Mouse (Mus musculus) MEL-GATA-1-ER (cell line): ENCODE data around the gene Rpl24.
"Not testable (repeated sequence)": the region's sequence is repeated elsewhere in the genome, so short reads cannot be mapped to it uniquely, and the experiment has no call there.

Experiments
- DNase-seq: peaks from one replicate; pipeline ENCODE4 v3.0.0-alpha.2; 2012; ENCODE audit warnings: low read depth; ENCODE audit errors: extremely low read depth

Rpl24 gene

DNA sequence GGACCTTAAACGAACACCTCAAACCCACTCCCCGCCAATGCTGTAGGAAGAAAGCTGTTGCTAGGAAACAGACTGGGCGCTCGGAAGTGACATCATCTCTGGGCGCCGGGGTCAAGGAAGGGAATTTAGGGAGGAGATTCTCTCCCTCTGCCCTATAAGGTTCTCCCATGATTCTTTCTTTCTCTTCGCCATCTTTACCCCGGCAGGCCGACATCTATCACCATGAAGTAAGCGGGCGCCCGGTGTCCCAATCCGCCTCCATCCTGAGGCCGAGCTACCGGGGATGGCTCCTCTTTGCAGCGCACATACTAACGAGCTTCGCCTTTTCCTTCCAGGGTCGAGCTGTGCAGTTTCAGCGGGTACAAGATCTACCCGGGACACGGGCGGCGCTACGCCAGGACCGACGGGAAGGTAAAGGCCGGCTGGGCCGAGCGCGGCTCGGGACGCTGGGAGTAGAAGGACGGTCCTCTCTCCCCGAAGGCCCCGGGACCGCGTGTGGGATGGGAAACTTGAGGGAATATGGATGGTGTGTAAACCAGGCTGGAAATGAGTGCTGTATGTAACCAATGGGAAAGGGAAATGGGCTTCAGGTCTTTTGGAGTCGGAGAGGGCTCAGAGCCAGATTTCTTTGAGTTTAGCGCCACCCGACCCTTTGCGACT, at the start of gene Rpl24:
Gene Rpl24 (plus strand): TSS at position 64 of the 660 bp plus-strand sequence.
- peak; percentile 86 for DNase-seq

DNA sequence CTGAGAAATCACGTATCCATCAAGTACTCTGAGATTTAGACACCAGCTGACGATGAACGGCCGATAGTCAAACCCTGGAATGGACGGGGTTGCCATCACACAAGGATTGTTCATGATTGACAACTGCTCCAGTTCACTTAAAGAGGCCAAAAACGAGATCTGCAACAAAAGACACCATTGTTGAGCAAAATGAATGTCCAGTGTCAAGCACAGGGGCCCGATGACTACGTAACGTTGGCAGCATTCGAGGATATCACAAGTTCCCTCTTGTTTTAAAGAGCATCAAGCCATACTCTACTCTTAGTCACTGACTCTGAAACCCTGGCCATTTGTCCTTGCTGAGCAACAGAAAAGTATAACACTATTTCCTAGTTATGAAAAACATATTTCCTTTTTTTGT, 44.0 kb upstream of the Rpl24 start:
- no peak for DNase-seq

DNA sequence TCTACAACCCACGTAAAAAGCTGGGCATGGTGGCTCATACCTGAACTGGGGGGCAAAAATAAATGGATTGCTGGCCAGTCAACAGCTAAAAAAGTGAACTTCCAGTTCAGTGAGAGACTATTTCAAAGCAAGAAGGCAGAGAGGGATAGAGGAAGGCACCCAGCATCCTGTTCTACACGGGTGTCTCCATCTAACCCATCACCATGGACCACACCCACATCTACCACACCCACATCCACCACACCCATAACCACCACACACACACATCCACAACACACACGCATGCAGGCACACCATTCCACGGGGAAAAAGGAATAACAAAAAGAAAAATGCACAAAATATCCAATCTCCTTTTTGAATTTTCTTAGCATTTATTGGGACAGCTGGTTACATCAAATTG, 42.1 kb upstream of the Rpl24 start:
- DNase-seq: no peak

DNA sequence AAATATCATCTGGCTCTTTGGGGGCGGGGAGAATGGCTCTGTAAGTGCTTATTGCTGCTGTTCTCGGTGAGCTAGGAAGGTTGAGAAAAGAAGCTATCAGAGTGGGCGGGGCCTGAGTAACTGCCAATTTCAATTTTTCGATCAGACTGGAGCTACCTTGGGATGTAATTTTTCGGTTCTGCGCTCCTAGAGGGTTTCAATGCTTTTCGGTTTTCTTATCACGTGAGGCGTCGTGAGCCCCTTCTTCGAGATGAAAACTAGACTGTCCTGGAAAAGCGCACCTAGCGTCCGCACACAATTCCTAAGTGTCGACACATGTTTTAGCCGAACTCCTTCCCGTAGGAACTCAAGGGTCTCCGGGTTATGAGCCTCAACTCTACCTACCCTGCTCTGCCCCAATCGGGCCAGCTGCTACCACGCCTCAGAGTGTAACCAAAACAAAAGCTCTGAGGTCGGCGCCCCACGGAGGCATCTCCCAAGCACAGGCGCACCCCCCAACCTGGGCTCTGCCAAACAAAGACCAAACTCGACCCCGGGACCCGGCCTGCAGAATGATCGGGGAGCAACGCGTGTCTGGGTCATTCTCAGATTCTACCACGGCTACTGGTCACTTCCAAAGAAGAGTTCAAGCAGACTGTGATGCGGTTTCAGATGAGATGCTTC, 32.3 kb upstream of the Rpl24 start:
- peak; percentile 28 for DNase-seq

DNA sequence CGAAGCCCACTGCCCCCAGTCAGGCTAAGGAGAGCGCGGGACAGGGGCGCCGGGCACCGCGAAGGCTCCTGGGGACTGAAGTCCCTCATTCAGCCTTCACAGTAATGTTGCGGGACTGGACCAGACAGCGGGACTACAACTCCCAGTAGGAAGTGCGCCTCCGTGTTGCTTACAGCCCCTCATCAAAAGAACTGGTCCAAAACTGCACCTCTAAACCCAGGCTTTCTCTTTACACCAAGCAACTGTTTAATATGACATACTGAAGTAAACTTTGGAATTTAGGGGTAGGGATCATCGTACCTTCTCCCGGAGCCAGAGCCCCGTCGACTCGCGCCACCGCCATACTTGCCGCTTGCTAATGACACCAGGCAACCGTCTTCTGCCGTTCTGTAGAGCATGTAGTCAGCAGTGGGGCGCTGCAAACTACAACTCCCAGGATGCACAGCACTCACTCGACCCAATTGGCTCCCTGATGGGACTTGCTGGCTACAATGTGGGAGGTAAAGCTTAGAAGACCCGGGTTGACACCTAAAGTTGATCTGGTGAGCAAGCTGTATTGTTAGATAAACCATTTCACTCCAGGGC, 31.5 kb upstream of the Rpl24 start, which contains the start of gene Cep97:
Gene Cep97 (minus strand): TSS at position 403 of the 585 bp plus-strand sequence.
- peak; percentile 94 for DNase-seq

DNA sequence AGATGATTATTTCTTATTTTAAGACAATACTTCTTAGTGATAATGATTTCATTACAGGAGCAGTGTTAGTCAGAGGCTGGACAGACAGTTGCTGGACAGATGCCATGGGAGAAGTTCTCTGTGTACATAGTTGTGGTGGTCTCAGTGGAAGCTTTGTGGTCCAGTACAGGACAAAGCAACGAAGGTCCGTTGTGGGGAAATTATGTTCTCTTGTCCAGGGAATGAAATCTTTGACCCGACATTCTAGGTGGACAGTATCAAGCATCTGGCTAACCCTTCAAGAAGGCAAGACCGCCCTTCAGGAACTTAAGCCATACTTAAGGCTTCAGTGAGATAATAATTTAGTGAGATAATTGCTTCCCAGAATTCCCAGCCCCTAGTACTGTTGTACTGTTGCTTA, 27.3 kb upstream of the Rpl24 start:
- DNase-seq: no peak

DNA sequence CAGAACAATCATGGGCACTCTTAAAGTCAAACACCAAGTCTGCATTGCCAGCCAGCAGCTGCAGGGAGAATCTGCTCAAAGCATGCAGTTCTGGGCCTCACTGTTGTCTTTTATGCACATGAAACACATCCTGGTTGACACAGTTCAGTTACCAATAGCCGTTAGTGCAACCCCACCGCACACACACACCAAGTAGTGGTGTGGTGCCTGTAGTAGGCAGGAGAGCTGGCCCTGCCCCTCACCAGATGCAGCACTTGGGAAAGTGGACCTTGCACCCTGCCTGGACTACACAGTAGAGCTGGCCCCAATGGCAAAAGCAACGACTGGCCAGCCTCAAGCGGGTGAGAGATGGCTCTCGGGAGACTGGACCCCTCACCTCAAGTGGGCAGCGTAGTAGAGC, 26.4 kb upstream of the Rpl24 start:
- no peak for DNase-seq

DNA sequence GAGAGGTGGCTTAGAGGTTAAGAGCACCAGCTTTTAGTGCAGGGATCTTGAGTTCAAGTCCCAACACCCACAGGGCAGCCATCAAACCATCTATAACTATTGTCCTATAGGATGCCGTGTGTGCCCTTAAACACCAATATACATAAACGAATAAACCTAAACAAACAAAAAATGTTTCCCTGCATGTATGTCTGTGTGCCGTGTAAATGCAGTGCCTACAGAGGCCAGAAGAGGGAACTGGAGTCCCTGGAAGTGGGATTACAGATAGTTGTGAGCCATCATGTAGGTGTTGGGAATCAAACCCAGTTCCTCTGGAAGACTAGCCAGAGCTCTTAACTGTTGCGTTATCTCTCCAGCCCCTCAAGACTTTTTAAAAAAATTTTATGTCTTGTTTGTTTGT, 25.3 kb upstream of the Rpl24 start:
- DNase-seq: no peak

DNA sequence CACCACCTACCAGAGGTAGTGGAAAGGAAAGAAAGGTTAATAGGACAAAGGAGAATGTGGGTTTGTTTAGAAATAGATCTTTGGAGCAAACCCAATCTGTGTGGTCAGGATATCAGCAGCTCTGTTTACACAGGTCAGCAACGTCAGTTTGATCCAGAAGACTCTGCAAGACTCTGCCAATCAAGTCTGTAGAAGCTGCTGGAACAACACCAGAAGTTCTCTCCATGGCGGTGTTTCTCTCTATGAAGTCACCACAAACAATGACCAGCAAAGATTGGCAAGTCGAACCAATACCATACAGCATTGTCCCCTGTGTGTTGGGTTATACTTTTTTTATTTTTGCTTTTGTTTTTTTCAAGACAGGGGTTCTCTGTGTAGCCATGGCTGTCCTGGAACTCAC, 18.8 kb upstream of the Rpl24 start:
- DNase-seq: no peak

DNA sequence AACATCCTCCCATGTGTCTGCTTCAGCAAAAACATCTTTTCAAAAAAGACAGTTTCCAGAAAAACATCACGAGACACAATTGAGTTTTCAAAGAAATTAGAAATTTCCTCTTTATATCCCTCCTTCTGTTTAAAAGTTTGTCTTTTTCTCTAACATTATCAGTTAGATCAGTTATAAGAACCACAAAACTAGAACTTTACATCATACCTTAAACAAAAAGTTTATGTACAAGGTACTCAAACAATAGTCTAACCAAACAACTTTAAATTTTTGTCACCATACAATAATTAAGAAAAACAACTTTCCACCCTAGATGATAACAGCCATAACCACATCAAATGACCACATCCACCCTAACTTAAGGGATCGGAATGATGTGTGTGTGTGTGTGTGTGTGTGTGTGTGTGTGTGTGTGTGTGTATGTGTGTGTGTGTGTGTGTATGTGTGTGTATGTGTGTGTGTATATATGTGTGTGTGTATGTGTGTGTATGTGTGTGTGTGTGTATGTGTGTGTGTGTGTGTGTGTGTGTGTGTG, 18.1 kb upstream of the Rpl24 start:
- DNase-seq: not testable (repeated sequence)

DNA sequence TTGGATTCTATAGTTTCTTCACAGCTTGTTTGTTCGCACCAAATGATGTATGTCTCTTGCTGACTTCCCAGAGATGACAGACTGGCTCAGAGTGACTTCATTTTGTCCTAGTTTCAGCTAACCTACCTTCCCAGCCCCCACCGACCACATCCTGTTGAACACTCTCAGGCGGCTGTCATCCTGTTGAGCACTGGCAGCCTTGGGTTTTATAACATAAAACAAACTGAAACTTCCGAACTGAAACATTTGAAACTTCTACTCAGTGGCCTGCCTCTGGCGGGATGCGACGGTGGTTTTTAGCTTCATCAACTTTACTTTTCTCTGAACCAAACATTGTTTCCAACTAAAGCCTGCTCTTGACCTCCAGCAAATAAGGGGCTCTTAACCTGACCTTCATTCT, 17.1 kb upstream of the Rpl24 start:
- no peak for DNase-seq

DNA sequence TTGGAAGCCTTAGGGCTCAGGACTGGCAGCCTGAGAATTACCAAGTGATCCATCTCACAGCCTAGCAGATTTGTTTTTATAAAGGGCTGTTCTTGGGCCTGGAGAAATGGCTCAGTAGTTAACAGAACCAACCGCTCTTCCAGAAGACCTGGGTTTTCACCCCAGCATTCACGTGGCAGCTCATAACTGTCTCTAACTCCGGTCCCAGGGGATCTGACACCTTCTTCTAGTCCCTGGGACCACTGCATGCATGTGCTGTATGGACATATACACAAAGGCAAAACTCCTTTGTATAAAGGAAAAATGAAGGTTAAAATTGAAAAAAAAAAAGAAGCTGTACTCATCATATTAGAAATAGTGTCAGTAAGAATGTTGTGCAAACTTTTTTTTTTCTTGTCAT, 15.6 kb upstream of the Rpl24 start:
- no peak for DNase-seq

DNA sequence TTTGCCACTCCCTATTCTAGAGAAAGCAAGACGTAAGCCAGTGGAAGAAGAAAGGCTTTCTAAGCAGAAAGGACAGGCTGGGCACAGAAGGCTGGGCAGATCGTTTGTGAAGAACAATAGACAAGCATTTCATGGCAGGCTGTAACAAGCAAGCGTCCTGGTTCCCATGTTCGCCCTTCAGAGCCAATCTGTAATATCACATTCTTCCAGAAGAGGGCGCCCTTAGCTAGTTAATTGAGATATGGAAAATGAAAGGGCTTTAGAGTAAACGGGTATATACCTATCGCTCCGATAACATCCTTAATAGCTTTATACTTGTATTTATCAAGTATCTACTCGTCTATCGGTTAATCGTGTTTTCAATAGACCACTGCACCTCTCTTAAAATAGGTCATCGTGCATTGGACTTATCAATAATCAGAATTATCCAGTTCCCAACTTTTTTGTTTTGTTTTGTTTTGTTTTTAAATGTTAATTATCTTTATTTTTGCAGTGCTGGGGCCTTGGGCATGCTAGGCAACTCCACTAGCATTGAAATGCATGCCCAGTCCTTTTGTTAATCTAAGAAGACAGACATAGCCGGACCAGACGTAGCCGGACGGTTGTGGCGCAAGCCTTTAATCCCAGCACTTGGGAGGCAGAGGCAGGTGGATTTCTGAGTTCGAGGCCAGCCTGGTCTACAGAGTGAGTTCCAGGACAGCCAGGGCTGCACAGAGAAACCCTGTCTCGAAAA, 15.0 kb upstream of the Rpl24 start:
- peak; percentile 83 for DNase-seq

DNA sequence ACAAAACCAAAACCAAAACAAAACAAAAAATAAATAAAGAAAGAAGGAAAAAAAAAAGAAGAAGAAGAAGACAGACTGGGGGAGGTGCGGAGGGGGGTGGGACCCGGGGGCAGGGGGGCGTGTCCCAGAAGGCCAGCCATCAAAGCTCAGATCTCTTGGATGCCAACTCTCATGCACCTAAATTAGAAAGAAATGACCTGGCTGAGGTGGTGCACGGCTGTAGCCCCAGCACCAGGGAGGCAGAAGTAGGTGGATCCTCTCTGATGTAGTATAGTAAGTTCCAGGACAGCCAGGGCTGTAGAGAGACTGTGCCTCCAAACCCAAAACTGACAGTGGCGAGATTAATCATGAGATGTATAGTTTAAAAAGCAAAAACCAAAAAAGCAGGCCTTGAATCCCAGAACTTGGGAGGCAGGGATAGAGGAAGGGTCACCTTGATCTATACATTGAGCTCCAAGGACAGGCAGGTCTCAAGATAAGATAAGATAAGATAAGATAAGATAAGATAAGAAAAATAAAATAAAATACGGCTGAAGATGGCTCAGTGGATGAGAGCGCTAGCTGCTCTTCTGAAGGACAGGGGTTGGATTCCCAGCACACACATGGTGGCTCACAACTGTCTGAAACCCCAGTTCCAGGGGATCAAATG, 14.3 kb upstream of the Rpl24 start:
- DNase-seq: no peak

DNA sequence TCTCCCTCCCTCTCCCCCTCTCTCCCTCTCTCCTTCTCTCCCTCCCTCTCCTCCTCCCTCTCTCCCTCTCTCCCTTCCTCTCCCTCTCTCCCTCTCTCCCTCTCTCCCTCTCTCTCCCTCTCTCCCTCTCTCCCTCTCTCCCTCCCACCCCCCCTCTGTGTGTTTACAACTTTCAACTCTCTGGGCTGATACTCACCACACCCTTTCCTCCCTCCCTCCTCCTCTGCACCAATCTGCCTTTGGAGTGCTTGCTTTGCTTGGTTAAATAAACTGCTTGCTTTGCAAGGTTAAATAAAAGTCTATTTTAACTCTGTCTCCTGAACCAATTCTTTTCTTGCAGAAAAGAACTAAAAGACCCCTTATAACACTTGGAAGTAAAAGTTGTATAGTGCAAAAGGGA, 13.3 kb upstream of the Rpl24 start:
- no peak for DNase-seq

DNA sequence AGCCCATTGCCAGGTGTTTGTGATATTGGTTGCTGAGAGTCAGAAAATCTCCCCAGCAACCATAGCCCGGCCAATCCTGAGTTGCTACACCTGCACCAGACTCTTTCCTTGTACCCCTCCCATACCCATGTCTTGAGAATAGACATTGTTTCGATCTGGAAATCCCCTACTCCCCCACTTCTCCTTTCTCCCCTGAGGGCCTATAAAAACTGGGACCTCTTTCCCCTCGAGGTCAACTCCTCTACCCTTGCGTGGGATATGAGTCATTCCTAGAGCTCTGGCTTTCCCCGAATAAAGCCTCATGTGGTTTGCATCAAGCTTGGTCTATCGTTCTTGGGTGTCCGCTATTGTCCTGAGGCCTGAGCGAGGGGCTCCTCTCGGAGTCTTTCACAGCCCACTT, 11.9 kb upstream of the Rpl24 start:
- not testable (repeated sequence) for DNase-seq

DNA sequence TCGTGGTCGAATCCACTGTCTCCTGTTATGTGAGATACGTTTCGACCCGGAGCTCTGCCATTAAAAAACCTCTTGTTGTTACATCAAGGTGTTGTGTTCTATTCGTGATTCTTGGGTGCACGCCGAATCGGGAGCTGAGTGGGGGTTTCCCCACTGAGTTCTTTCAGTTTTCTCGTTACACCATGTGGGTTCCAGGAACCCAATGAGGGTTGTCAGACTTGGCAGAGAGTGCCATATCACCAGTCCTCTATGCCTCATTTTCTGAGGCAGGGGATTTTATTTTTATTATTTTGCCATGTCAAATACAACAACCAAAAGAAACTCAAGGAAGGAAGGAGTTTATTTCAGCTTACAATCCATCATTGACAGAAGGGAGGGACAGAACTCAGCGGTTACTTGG, 3.0 kb upstream of the Rpl24 start:
- not testable (repeated sequence) for DNase-seq

DNA sequence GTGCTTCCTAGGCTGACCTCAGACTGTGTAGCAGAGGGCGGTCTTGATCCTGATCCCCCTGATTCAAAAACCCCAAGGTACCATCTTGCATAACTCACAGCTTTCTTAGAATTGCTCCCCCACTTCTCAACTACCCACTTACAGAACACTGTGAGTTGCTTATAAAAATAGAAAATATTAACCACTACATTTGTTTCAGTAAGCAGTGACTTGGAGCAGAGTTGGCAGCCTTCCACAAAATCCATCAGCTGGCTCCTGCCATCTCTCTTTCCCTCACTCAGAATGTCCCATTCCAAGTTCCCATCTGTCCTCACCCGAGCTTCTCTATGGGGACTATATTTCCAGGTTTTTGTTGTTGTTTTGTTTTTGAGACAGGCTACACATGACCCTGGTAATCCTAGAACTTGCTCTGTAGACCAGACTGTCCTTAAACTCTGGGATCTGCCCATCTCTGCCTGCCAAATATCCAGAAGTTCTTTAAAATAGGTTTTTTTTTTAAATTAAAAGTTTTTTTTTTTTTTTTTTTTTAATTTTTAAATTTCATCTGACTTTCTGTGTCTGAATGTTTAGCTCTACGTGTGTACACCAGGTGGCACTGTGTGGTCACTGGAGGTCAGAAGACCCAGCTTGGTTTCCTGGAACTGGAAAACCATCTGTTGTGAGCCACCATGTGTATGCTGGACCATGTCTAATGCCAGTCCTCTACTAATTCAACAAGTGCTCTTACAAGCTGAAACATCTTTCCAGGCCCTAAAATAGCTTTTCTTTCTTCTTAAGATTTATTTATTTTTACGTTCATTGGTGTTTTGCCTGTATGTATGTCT, 1.7 kb upstream of the Rpl24 start:
- no peak for DNase-seq

DNA sequence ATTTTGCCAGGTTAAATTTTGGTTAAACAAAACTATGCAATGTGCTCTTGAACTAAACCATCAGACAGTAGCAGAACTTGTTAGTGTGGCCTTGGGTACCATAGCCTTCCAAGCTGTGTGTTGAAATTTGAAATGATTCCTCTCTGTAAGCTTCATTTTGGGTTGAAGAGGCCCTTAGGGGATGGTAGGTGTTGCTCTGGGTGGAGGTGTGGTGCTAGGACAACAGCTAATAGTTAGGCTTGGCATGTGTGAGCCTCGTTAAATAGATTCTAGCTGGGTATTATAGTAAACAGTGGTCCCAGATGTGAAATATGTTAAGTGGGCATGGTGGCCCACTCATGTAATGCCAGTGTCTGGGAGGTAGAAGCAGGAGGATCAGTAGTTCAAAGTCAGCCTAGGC, 1.1 kb downstream of the Rpl24 start:
- DNase-seq: no peak

DNA sequence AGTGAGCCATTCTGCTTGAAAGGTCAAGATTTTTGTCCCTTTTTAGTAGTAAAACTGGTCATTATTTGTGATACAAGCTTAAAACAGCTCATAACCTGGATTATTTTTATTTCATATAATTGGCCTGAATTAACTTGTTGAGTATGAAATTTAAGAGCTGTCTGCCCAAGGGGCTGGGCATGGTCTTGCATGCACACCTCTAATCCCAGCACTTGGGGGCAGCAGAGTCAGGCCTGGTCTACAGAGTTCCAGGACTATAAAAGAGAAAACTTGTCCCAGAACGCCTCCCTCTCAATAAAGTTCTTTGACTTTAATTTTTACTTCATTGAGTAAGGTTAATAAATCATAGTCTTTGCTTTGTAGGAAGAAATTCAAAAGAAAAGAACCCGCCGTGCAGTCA, 3.1 kb downstream of the Rpl24 start:
- no peak for DNase-seq

DNA sequence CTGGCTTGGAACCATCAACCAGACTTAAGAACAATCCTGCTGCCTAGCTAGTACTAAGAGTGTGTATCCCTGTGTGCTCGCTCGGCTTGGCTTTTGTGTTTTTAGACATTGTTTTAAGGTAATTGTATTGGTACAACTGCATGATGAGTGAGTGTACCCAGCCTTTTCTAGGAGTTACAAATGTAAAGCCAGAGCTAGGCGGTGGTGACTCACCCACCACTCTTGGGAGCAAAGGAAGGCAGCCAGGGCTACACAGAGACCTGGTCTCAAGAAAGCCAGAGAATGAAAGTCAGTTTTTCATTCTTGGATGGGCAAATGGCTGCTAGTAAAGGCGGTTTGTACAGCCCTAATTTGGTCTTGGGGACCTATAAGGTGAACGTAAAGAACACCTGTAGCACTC, 4.3 kb downstream of the Rpl24 start:
- no peak for DNase-seq
